Mouse (Mus musculus) liver, embryonic 14.5 days (tissue): ENCODE data around the gene Acsm1. TPM values are rescaled to one million over a fixed set of nuclear protein-coding genes. Genes with fewer than 3 reads are reported as not detected.

ENCODE experiments used
- ATAC-seq: fragments of 200-750 bp; cut with Nextera tagmentation; 2 replicates; pipeline ENCODE4 v1.8.0; 2017; ENCODE audit warnings: moderate number of reproducible peaks, mild to moderate bottlenecking, moderate library complexity; ENCODE audit not compliant: insufficient read depth
- DNase-seq, 3 experiments: peaks; one replicate each; pipeline ENCODE4 v3.0.0-alpha.2; 2012 to 2013; ENCODE audit warnings: low read depth in 3 of 3, low spot score in 3 of 3
- H3K27ac ChIP-seq: fragments of 300-500 bp; sonication (generic); 2 replicates; pipeline ENCODE4 v1.5.1; 2014; ENCODE audit warnings: moderate library complexity, mild to moderate bottlenecking, control low read depth, inconsistent platforms
- H3K27me3 ChIP-seq: fragments of 300-500 bp; sonication (generic); 2 replicates; pipeline ENCODE4 v1.6.1; 2014; ENCODE audit warnings: mild to moderate bottlenecking, low read length, moderate library complexity; ENCODE audit not compliant: control insufficient read depth, insufficient read depth
- H3K36me3 ChIP-seq: fragments of 300-500 bp; sonication (generic); replicated peaks from 2 replicates; pipeline ENCODE4 v1.6.1; 2014; ENCODE audit warnings: low read depth; ENCODE audit not compliant: control insufficient read depth, insufficient read depth
- H3K4me1 ChIP-seq, 2 experiments: fragments of 200-500 bp in 1 of 2; fragments of 300-500 bp in 1 of 2; sonication (generic) in 1 of 2; replicated peaks; 2 replicates each; pipeline ENCODE4 v1.6.1; 2012 to 2014; ENCODE audit warnings: antibody characterized with exemption in 1 of 2, inconsistent platforms in 1 of 2, low read length in 1 of 2; ENCODE audit not compliant: control insufficient read depth in 2 of 2, insufficient read depth in 2 of 2
- H3K4me2 ChIP-seq: fragments of 300-500 bp; sonication (generic); 2 replicates; pipeline ENCODE4 v1.6.1; 2014; ENCODE audit warnings: low read depth, mild to moderate bottlenecking, control low read depth, moderate library complexity
- H3K4me3 ChIP-seq, 2 experiments: fragments of 200-500 bp in 1 of 2; fragments of 300-500 bp in 1 of 2; sonication (generic) in 1 of 2; 2 replicates each; pipeline ENCODE4 v1.5.1; 2012 to 2014; ENCODE audit warnings: low read depth in 2 of 2, low read length in 2 of 2, mild to moderate bottlenecking in 2 of 2, control low read depth in 1 of 2, inconsistent platforms in 1 of 2, moderate library complexity in 1 of 2; ENCODE audit not compliant: insufficient read depth in 1 of 2
- H3K9ac ChIP-seq: fragments of 300-500 bp; sonication (generic); replicated peaks from 2 replicates; pipeline ENCODE4 v1.6.1; 2014; ENCODE audit warnings: mild to moderate bottlenecking, control low read depth, moderate library complexity
- H3K9me3 ChIP-seq: fragments of 300-500 bp; sonication (generic); 2 replicates; pipeline ENCODE4 v1.6.1; 2016; ENCODE audit warnings: low read length, mixed read lengths; ENCODE audit not compliant: control insufficient read depth
- CTCF ChIP-seq: IDR thresholded peaks from 2 replicates; pipeline ENCODE4 v1.5.1; 2016; ENCODE audit warnings: antibody characterized with exemption, low read depth, control low read depth
- EP300 ChIP-seq: IDR thresholded peaks from 2 replicates; pipeline ENCODE4 v1.6.1; 2016; ENCODE audit warnings: antibody characterized with exemption, low read depth
- WGBS: fragments of 180-500 bp; shearing (Covaris S2); extraction: QIAGEN DNeasy Blood & Tissue Kit; methylation state at CpG from one replicate; pipeline ENCODE4 v1.1.7; 2014; ENCODE audit not compliant: insufficient replicate concordance; 5-methylcytosine and 5-hydroxymethylcytosine counted together
- polyA plus RNA-seq, 2 experiments: library from polyadenylated mRNA; depleted of rRNA in 1 of 2; stranded (reverse) in 1 of 2; unstranded in 1 of 2; fragments of >200 nt; fragmentation: Nextera tagmentation in 1 of 2; extraction: Ambion mirVana in 1 of 2; gene quantifications; 2 replicates each; pipeline versions ENCODE4 v1.2.1 to v1.2.3; 2012 to 2014

The Acsm1 gene
- polyA plus RNA-seq, 2 experiments = 1.5 to 2.5 TPM

DNA sequence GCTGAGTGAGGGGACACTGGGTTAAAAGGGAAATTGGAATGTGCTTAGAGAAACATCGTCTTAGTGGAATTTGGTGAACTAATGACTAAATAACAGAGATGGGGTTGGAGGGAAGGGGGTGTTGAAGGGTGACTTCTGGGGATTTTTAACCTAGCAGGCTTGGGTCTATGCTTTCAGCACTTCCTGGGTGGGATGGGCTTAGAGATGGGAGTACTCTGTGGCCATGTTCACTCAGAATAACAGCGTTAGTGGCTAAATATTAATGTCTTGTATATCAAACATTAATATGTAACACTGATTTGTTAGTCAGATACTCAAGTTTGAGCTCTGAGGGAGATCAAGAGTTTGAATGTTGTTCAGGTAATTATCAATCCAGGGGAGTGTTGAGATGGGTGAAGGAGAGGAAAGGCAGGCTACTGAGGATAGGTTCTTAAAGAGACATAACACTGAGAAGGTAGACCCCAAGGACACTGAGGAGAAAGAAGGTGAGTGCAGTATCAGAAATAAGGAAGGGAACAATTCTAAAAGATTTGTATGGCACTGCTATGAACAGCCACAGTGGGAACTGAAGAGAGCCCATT, 1.8 kb upstream of the Acsm1 start:
- no peaks in the 10 kb centered on the region for H3K4me1 ChIP-seq
- H3K9ac ChIP-seq = no peak overlapping the region
- DNase-seq (no peak), ATAC-seq (no peak)
- no peak overlapping the region for H3K27ac ChIP-seq
- no peaks in the 10 kb centered on the region for H3K36me3 ChIP-seq
- H3K4me3 ChIP-seq = no peak overlapping the region
- WGBS = 59% methylated on average over 2 of the region's 2 CpGs
- no peaks in the 10 kb centered on the region for H3K27me3 ChIP-seq
- TF ChIP-seq CTCF (no peak), EP300 (no peak)
- H3K9me3 ChIP-seq = no peaks in the 10 kb centered on the region
- no peak overlapping the region for H3K4me2 ChIP-seq

DNA sequence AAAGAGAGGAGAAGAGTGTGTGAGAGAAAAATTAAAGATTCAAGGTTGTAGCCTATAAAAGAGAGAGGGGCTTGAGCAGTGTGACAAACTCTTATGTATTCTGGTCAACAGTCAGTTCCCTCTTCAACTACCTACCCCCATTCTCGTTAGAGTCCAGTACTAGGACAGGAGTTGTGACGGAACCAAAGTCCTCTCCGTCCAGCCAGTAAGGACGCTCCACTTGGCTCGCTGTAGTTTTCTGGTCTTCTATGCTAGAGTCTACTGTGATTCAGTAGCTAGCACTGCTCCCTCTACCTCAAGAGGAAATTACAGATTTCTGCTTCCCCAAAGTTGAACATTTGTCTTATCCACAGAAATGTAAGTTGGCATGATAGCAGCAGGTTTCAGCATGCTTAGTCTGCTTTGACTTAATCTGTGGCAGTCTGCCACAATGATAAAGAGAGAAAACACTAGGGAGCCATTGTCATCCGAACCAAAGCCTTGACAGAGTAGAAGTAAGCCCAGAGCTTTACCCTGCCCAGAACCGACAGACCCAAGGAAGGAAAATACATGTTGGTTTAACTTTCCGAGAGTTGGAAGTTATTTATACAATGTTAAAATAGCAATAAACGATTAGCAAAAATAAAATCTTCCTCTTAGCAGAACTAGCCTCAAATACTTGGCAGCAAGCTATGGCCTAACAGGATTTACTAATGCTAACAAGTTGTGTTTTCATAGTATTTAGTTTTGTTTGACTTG, 731 bp upstream of the Acsm1 start:
- H3K27ac ChIP-seq = no peak overlapping the region
- no peaks in the 10 kb centered on the region for H3K9me3 ChIP-seq
- H3K27me3 ChIP-seq = no peaks in the 10 kb centered on the region
- DNase-seq (no peak), ATAC-seq (no peak)
- H3K4me1 ChIP-seq = no peaks in the 10 kb centered on the region
- H3K4me2 ChIP-seq = no peak overlapping the region
- no peak overlapping the region for H3K9ac ChIP-seq
- H3K4me3 ChIP-seq = no peak overlapping the region
- H3K36me3 ChIP-seq = no peaks in the 10 kb centered on the region
- TF ChIP-seq EP300 (no peak), CTCF (no peak)
- 57% methylated on average over 9 of the region's 9 CpGs for WGBS

DNA sequence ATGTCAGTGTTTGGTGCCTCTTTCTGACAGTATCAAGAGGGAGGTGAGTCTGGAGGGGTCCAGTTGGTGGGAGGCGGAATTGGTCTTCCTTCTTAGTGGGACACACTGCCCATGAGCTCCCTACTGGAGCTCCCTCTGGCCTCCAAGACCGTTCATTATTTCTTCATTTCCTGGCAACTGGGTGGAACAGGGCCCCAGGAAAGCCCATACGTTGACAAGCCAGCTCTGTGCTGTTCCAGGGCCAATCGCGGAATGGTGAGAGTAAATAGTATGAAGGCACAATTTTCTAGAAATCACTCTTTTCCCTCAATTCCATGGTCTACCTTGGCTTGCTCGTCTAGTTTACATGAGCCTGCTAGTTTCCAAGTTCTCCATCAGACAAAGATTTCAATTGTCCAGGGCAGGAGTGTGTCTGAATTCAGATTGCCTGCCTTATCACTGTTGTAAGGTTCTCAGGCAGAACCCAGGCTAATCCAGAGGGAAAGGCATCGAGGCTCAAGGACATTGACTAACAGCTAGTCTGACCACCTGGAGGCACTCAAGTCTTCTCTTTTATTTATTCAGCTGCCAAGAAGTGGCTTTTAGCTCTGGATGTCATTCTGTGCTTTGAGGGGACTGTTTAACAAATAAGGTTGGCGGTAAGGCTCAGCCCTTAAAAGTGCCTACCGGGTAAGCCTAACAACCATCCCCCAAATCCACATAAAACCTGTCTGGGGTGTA, 1.1 kb downstream of the Acsm1 start:
- DNase-seq = no peak

DNA sequence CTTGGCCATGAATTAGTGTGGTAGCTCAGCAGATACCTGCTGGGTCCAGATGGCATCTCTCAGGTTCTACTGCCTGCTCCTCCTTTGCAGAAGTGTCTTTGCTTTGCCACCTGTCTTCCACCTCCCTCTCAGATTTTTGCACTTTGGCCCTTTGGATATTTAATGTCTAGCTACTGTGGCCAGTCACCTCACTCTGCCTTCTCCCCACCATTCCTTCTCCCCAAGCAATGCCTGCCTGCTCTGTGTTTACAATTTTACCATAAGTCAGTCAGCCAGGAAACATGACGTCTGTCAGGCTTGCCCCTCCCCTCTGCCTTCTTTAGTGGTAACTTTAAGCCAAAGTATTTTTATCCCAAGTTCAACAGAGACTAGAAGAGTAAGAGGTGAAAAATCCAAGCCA, 9.7 kb downstream of the Acsm1 start:
- no peaks in the 10 kb centered on the region for H3K9me3 ChIP-seq
- 27% methylated on average over 1 of the region's 1 CpGs for WGBS
- no peak overlapping the region for H3K4me2 ChIP-seq
- ATAC-seq (no peak), DNase-seq (no peak)
- no peaks in the 10 kb centered on the region for H3K36me3 ChIP-seq
- no peaks in the 10 kb centered on the region; a peak in 1 of 4 replicates for H3K4me1 ChIP-seq
- no peak overlapping the region for H3K4me3 ChIP-seq
- H3K27ac ChIP-seq = no peak overlapping the region
- no peak overlapping the region for H3K9ac ChIP-seq
- no peaks in the 10 kb centered on the region for H3K27me3 ChIP-seq
- no peak for TF ChIP-seq CTCF
- no peak for TF ChIP-seq EP300

More for the DNA sequence above, 1.1 kb downstream of the Acsm1 start:
- WGBS = 58% methylated on average over 9 of the region's 9 CpGs
- TF ChIP-seq EP300 = no peak
- TF ChIP-seq CTCF = no peak
- ATAC-seq = no peak
- Histone ChIP-seq H3K4me2 (no peak overlapping the region), H3K4me3 (no peak overlapping the region), H3K27me3 (no peaks in the 10 kb centered on the region), H3K9me3 (no peaks in the 10 kb centered on the region), H3K27ac (no peak overlapping the region), H3K4me1 (no peaks in the 10 kb centered on the region), H3K36me3 (no peaks in the 10 kb centered on the region), H3K9ac (no peak overlapping the region)

DNA sequence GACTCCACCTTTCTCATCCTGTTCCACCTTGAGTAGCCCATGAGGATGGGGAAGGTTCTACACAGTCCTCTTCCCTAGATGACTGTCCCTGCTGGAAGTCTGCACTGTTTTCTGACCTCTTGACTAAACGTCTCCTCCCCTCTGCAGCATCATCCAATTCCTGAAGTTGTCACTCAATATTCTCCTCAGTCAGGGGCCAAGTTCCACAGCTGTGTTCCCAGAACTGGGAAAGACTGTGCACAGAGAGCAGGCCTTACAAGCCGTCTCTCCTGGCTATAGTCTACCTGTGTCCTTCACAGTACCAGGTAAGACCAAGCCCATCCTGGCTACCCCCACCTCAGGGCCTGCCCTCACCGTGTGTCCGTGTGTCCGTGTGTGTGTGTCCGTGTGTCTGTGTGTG, 10.8 kb downstream of the Acsm1 start:
- WGBS = 56% methylated on average over 6 of the region's 6 CpGs
- DNase-seq (no peak), ATAC-seq (no peak)
- Histone ChIP-seq H3K4me1 (no peaks in the 10 kb centered on the region; a peak in 1 of 4 replicates), H3K9ac (no peak overlapping the region), H3K27ac (no peak overlapping the region), H3K27me3 (no peaks in the 10 kb centered on the region), H3K9me3 (no peaks in the 10 kb centered on the region), H3K4me3 (no peak overlapping the region), H3K36me3 (no peaks in the 10 kb centered on the region), H3K4me2 (no peak overlapping the region)
- no peak for TF ChIP-seq EP300
- no peak for TF ChIP-seq CTCF
